Mouse (Mus musculus) embryonic facial prominence, embryonic 15.5 days (tissue): Measurements from ENCODE around the gene Ccser1. TPM values are rescaled to one million over a fixed set of nuclear protein-coding genes. Genes with fewer than 3 reads are reported as not detected.

Experiments used
- ATAC-seq: fragments of 200-750 bp; cut with Nextera tagmentation; 2 replicates; pipeline ENCODE4 v1.8.0; 2017; ENCODE audit warnings: low read depth, moderate TSS enrichment; ENCODE audit not compliant: insufficient number of reproducible peaks, low FRiP score, low TSS enrichment
- H3K27ac ChIP-seq: fragments of 300-500 bp; sonication (generic); replicated peaks from 2 replicates; pipeline ENCODE4 v1.5.1; 2015; ENCODE audit warnings: mild to moderate bottlenecking, inconsistent platforms
- H3K27me3 ChIP-seq: fragments of 300-500 bp; sonication (generic); 2 replicates; pipeline ENCODE4 v1.6.1; 2015; ENCODE audit warnings: inconsistent platforms
- H3K36me3 ChIP-seq: fragments of 300-500 bp; sonication (generic); 2 replicates; pipeline ENCODE4 v1.6.1; 2015; ENCODE audit warnings: mild to moderate bottlenecking, inconsistent platforms
- H3K4me1 ChIP-seq: fragments of 300-500 bp; sonication (generic); 2 replicates; pipeline ENCODE4 v1.6.1; 2015; ENCODE audit warnings: inconsistent platforms
- H3K4me2 ChIP-seq: fragments of 300-500 bp; sonication (generic); replicated peaks from 2 replicates; pipeline ENCODE4 v1.6.1; 2015; ENCODE audit warnings: mild to moderate bottlenecking, inconsistent platforms
- H3K4me3 ChIP-seq: fragments of 300-500 bp; sonication (generic); replicated peaks from 2 replicates; pipeline ENCODE4 v1.5.1; 2015; ENCODE audit warnings: mild to moderate bottlenecking, inconsistent platforms
- H3K9ac ChIP-seq: fragments of 300-500 bp; sonication (generic); 2 replicates; pipeline ENCODE4 v1.6.1; 2015; ENCODE audit warnings: inconsistent platforms
- H3K9me3 ChIP-seq: fragments of 300-500 bp; sonication (generic); replicated peaks from 2 replicates; pipeline ENCODE4 v1.6.1; 2016; ENCODE audit warnings: inconsistent platforms
- WGBS: fragments of 180-500 bp; shearing (Covaris S2); methylation state at CpG from one replicate; pipeline ENCODE4 v1.1.7; 2015; 5-methylcytosine and 5-hydroxymethylcytosine counted together
- polyA plus RNA-seq: library from polyadenylated mRNA; unstranded; fragments of >200 nt; fragmentation: Nextera tagmentation; extraction: Ambion mirVana; gene quantifications from 2 replicates; pipeline ENCODE4 v1.2.1, GENCODE M21; 2015

Ccser1 gene
- 6.4 and 7.2 TPM in 2 replicates for polyA plus RNA-seq

GRCm38 (mm10) chr6:61179949-61180755 is at the start of gene Ccser1:
Gene Ccser1 (plus strand): TSS chr6:61180324.
- H3K9ac ChIP-seq: peak within 1 kb of the TSS; percentile 45
- under 1% methylated on average over 85 of the region's 105 CpGs for WGBS
- peak within 1 kb of the TSS; percentile 66 for H3K27ac ChIP-seq

GRCm38 (mm10) chr6:61136436-61136835 is 43.7 kb upstream of the Ccser1 start:
- no peaks in the 10 kb centered on the region for H3K27me3 ChIP-seq
- H3K9me3 ChIP-seq: no peaks in the 10 kb centered on the region
- no peak overlapping the region for H3K4me2 ChIP-seq
- H3K27ac ChIP-seq: no peak overlapping the region
- no peak for ATAC-seq
- no peaks in the 10 kb centered on the region for H3K36me3 ChIP-seq
- 70% methylated on average over 2 of the region's 2 CpGs for WGBS
- no peak overlapping the region for H3K4me3 ChIP-seq
- no peak overlapping the region for H3K9ac ChIP-seq
- H3K4me1 ChIP-seq: no peaks in the 10 kb centered on the region

More at GRCm38 (mm10) chr6:61179949-61180755, at the start of gene Ccser1:
- H3K27me3 ChIP-seq: no peaks in the 10 kb centered on the region
- no peaks in the 10 kb centered on the region for H3K36me3 ChIP-seq
- H3K4me2 ChIP-seq: peak within 1 kb of the TSS; percentile 98
- peak within 1 kb of the TSS; percentile 71 for H3K4me3 ChIP-seq
- ATAC-seq: peak; percentile 89
- no peaks in the 10 kb centered on the region for H3K9me3 ChIP-seq
- H3K4me1 ChIP-seq: no peaks in the 10 kb centered on the region

- 63% methylated on average over 1 of the region's 1 CpGs for WGBS
- Histone ChIP-seq H3K9ac (no peak overlapping the region), H3K27me3 (no peaks in the 10 kb centered on the region), H3K4me1 (no peaks in the 10 kb centered on the region), H3K4me2 (no peak overlapping the region), H3K4me3 (no peak overlapping the region), H3K9me3 (no peaks in the 10 kb centered on the region), H3K27ac (no peak overlapping the region), H3K36me3 (no peaks in the 10 kb centered on the region)
- no peak for ATAC-seq
These were observed 37.1 kb upstream of the Ccser1 start for GRCm38 (mm10) chr6:61143031-61143430.

GRCm38 (mm10) chr6:61152924-61153323 is 27.2 kb upstream of the Ccser1 start:
- no peaks in the 10 kb centered on the region for H3K36me3 ChIP-seq
- no peak overlapping the region for H3K4me3 ChIP-seq
- WGBS: 69% methylated on average over 3 of the region's 3 CpGs
- H3K4me2 ChIP-seq: no peak overlapping the region
- H3K27me3 ChIP-seq: no peaks in the 10 kb centered on the region
- no peak overlapping the region for H3K9ac ChIP-seq
- no peak for ATAC-seq
- H3K27ac ChIP-seq: no peak overlapping the region
- H3K4me1 ChIP-seq: no peaks in the 10 kb centered on the region
- H3K9me3 ChIP-seq: no peaks in the 10 kb centered on the region

- Histone ChIP-seq H3K9me3 (no peaks in the 10 kb centered on the region), H3K36me3 (no peaks in the 10 kb centered on the region), H3K4me1 (no peaks in the 10 kb centered on the region), H3K4me2 (no peak overlapping the region), H3K4me3 (no peak overlapping the region), H3K27me3 (no peaks in the 10 kb centered on the region), H3K9ac (no peak overlapping the region), H3K27ac (no peak overlapping the region)
- 51% methylated on average over 6 of the region's 6 CpGs for WGBS
- no peak for ATAC-seq
These were observed 25.5 kb upstream of the Ccser1 start for GRCm38 (mm10) chr6:61154654-61155053.

GRCm38 (mm10) chr6:61155059-61155629 is 25.0 kb upstream of the Ccser1 start:
- Histone ChIP-seq H3K9me3 (no peaks in the 10 kb centered on the region), H3K9ac (no peak overlapping the region), H3K4me2 (no peak overlapping the region), H3K27me3 (no peaks in the 10 kb centered on the region), H3K4me3 (no peak overlapping the region), H3K4me1 (no peaks in the 10 kb centered on the region), H3K27ac (no peak overlapping the region), H3K36me3 (no peaks in the 10 kb centered on the region)
- WGBS: 53% methylated on average over 8 of the region's 8 CpGs
- ATAC-seq: no peak

GRCm38 (mm10) chr6:61155718-61156117 is 24.4 kb upstream of the Ccser1 start:
- Histone ChIP-seq H3K27me3 (no peaks in the 10 kb centered on the region), H3K9ac (no peak overlapping the region), H3K4me3 (no peak overlapping the region), H3K4me2 (no peak overlapping the region), H3K9me3 (no peaks in the 10 kb centered on the region), H3K4me1 (no peaks in the 10 kb centered on the region), H3K36me3 (no peaks in the 10 kb centered on the region), H3K27ac (no peak overlapping the region)
- no peak for ATAC-seq

- H3K4me1 ChIP-seq: no peaks in the 10 kb centered on the region
- no peaks in the 10 kb centered on the region for H3K9me3 ChIP-seq
- no peaks in the 10 kb centered on the region for H3K36me3 ChIP-seq
- H3K4me3 ChIP-seq: no peak overlapping the region
- H3K9ac ChIP-seq: no peak overlapping the region
- no peak for ATAC-seq
- no peak overlapping the region for H3K27ac ChIP-seq
- H3K27me3 ChIP-seq: no peaks in the 10 kb centered on the region
- H3K4me2 ChIP-seq: no peak overlapping the region
These were observed 18.0 kb upstream of the Ccser1 start for GRCm38 (mm10) chr6:61162117-61162516.

GRCm38 (mm10) chr6:61166891-61167290 is 13.2 kb upstream of the Ccser1 start:
- Histone ChIP-seq H3K4me1 (no peaks in the 10 kb centered on the region), H3K4me3 (no peak overlapping the region), H3K9me3 (no peaks in the 10 kb centered on the region), H3K27ac (no peak overlapping the region), H3K36me3 (no peaks in the 10 kb centered on the region), H3K4me2 (no peak overlapping the region), H3K9ac (no peak overlapping the region), H3K27me3 (no peaks in the 10 kb centered on the region)
- 89% methylated on average over 1 of the region's 1 CpGs for WGBS
- no peak for ATAC-seq

- Histone ChIP-seq H3K9me3 (no peaks in the 10 kb centered on the region), H3K27ac (no peak overlapping the region), H3K4me3 (no peak overlapping the region), H3K9ac (no peak overlapping the region), H3K4me2 (no peak overlapping the region), H3K4me1 (no peaks in the 10 kb centered on the region), H3K27me3 (no peaks in the 10 kb centered on the region), H3K36me3 (no peaks in the 10 kb centered on the region)
- WGBS: 64% methylated on average over 1 of the region's 1 CpGs
- no peak for ATAC-seq
These were observed 4.0 kb upstream of the Ccser1 start for GRCm38 (mm10) chr6:61176126-61176525.

- no peak overlapping the region for H3K27ac ChIP-seq
- H3K4me3 ChIP-seq: no peak overlapping the region
- no peaks in the 10 kb centered on the region for H3K9me3 ChIP-seq
- ATAC-seq: no peak
- WGBS: 65% methylated on average over 7 of the region's 7 CpGs
- H3K4me1 ChIP-seq: no peaks in the 10 kb centered on the region
- no peak overlapping the region for H3K4me2 ChIP-seq
- no peaks in the 10 kb centered on the region for H3K27me3 ChIP-seq
- no peak overlapping the region for H3K9ac ChIP-seq
- no peaks in the 10 kb centered on the region for H3K36me3 ChIP-seq
These were observed 2.6 kb upstream of the Ccser1 start for GRCm38 (mm10) chr6:61177476-61177875.

GRCm38 (mm10) chr6:61179641-61179948 is 529 bp upstream of the Ccser1 start:
- H3K9me3 ChIP-seq: no peaks in the 10 kb centered on the region
- peak overlapping the region; percentile 71 for H3K4me3 ChIP-seq
- H3K27me3 ChIP-seq: no peaks in the 10 kb centered on the region
- H3K27ac ChIP-seq: no peak overlapping the region
- ATAC-seq: peak; percentile 55
- no peaks in the 10 kb centered on the region for H3K36me3 ChIP-seq
- no peak overlapping the region for H3K9ac ChIP-seq
- no peaks in the 10 kb centered on the region for H3K4me1 ChIP-seq
- H3K4me2 ChIP-seq: peak overlapping the region; percentile 98
- WGBS: 2% methylated on average over 5 of the region's 5 CpGs
